Mouse (Mus musculus) left cerebral cortex, postnatal 4 days (tissue): ENCODE measurements at regions not wholly inside any gene's neighbourhood (a gene's known extent, or its start where the extent isn't known, plus 50 kb on each side); places are given as distances from the start of the nearest gene placed in this dataset.
A peak's percentile ranks its signal among the peaks of the same experiment; 100 is the strongest.

Experiments used
- DNase-seq: peaks from one replicate; pipeline ENCODE4 v3.0.0-alpha.2; 2022
- intact Hi-C: fragments of 180-260 bp; cut with DNase I; formaldehyde crosslinking; loops from one replicate; pipeline ENCODE4 v1.15.1; 2025

GRCm38 (mm10) chr1:90288892-90289731 lies 85.3 kb downstream of the Ackr3 start:
- DNase-seq, result no peak
- intact Hi-C loops, result no loop called here

GRCm38 (mm10) chr1:90289732-90290215 lies 86.0 kb downstream of the Ackr3 start:
- DNase-seq, result no peak
- intact Hi-C loops, result no loop called here

- no peak for DNase-seq
- intact Hi-C loops, result no loop called here
Observed at GRCm38 (mm10) chr1:90290428-90291197, 86.8 kb downstream of the Ackr3 start.

- DNase-seq, result no peak
- intact Hi-C loops, result no loop called here
Observed at GRCm38 (mm10) chr1:90291256-90291655, 87.5 kb downstream of the Ackr3 start.

GRCm38 (mm10) chr1:90297751-90298150 lies 94.0 kb downstream of the Ackr3 start:
- no peak for DNase-seq
- intact Hi-C loops, result no loop called here

GRCm38 (mm10) chr1:90300229-90300628 lies 96.4 kb downstream of the Ackr3 start:
- DNase-seq, result no peak
- intact Hi-C loops, result no loop called here

- peak; percentile 67 for DNase-seq
- intact Hi-C loops, result no loop called here
Observed at GRCm38 (mm10) chr1:90304331-90304730, 100.6 kb downstream of the Ackr3 start.

GRCm38 (mm10) chr1:90311016-90311415 lies 107.2 kb downstream of the Ackr3 start:
- intact Hi-C loops, result no loop called here
- DNase-seq, result peak; percentile 24

GRCm38 (mm10) chr1:90311649-90312442 lies 108.1 kb downstream of the Ackr3 start:
- peak; percentile 8 for DNase-seq
- intact Hi-C loops, result no loop called here

- DNase-seq, result no peak
- intact Hi-C loops, result no loop called here
Observed at GRCm38 (mm10) chr1:90313750-90314359, 110.1 kb downstream of the Ackr3 start.

- intact Hi-C loops, result no loop called here
- peak; percentile 11 for DNase-seq
Observed at GRCm38 (mm10) chr1:90317902-90318301, 114.1 kb downstream of the Ackr3 start.

GRCm38 (mm10) chr1:90318502-90318901 lies 114.7 kb downstream of the Ackr3 start:
- no peak for DNase-seq
- intact Hi-C loops, result no loop called here

- intact Hi-C loops, result no loop called here
Observed at GRCm38 (mm10) chr1:90320518-90320917, 116.7 kb downstream of the Ackr3 start.

GRCm38 (mm10) chr1:90321501-90321900 lies 117.7 kb downstream of the Ackr3 start:
- intact Hi-C loops, result no loop called here
- DNase-seq, result peak; percentile 8

More at GRCm38 (mm10) chr1:90320518-90320917, 116.7 kb downstream of the Ackr3 start:
- no peak for DNase-seq

- no peak for DNase-seq
- intact Hi-C loops, result no loop called here
Observed at GRCm38 (mm10) chr1:90327237-90327636, 123.5 kb downstream of the Ackr3 start.

GRCm38 (mm10) chr1:90332531-90332930 lies 128.8 kb downstream of the Ackr3 start:
- DNase-seq, result no peak

GRCm38 (mm10) chr1:90333676-90334430 lies 130.1 kb downstream of the Ackr3 start:
- no peak for DNase-seq
- intact Hi-C loops, result no loop called here

More at GRCm38 (mm10) chr1:90332531-90332930, 128.8 kb downstream of the Ackr3 start:
- intact Hi-C loops, result no loop called here

GRCm38 (mm10) chr1:90335001-90335747 lies 131.4 kb downstream of the Ackr3 start:
- intact Hi-C loops, result no loop called here
- peak; percentile 44 for DNase-seq

GRCm38 (mm10) chr1:90337876-90338316 lies 134.1 kb downstream of the Ackr3 start:
- DNase-seq, result no peak
- intact Hi-C loops, result no loop called here
